Mouse (Mus musculus): ENCODE measurements at regions not wholly inside any gene's neighbourhood (a gene's known extent, or its start where the extent isn't known, plus 50 kb on each side); places are given as distances from the start of the nearest gene placed in this dataset.

GRCm38 (mm10) chr15:51392449-51393405 lies 2492.0 kb upstream of the Gm7489 start:
- DNase-seq (ENCODE audit: low spot score in 2 of 2) = no peak

- DNase-seq (ENCODE audit: low spot score in 2 of 2) = no peak
Observed at GRCm38 (mm10) chr15:51395961-51396360, 2488.7 kb upstream of the Gm7489 start.

GRCm38 (mm10) chr15:51403581-51403980 lies 2481.1 kb upstream of the Gm7489 start:
- DNase-seq (ENCODE audit: low spot score in 2 of 2) = no peak

- no peak for DNase-seq (ENCODE audit: low spot score in 2 of 2)
Observed at GRCm38 (mm10) chr15:51409791-51410308, 2474.9 kb upstream of the Gm7489 start.

- no peak for DNase-seq (ENCODE audit: low spot score in 2 of 2)
Observed at GRCm38 (mm10) chr15:51411966-51412365, 2472.7 kb upstream of the Gm7489 start.

GRCm38 (mm10) chr15:51442606-51443005 lies 2442.1 kb upstream of the Gm7489 start:
- DNase-seq (ENCODE audit: low spot score in 2 of 2) = no peak

GRCm38 (mm10) chr15:51469895-51470294 lies 2414.8 kb upstream of the Gm7489 start:
- DNase-seq (ENCODE audit: low spot score in 2 of 2) = no peak

- DNase-seq (ENCODE audit: low spot score in 2 of 2) = no peak
Observed at GRCm38 (mm10) chr15:51471143-51471542, 2413.6 kb upstream of the Gm7489 start.

GRCm38 (mm10) chr15:51472049-51472448 lies 2412.7 kb upstream of the Gm7489 start:
- DNase-seq (ENCODE audit: low spot score in 2 of 2) = no peak

- no peak for DNase-seq (ENCODE audit: low spot score in 2 of 2)
Observed at GRCm38 (mm10) chr15:51481856-51482255, 2402.8 kb upstream of the Gm7489 start.

- no peak for DNase-seq (ENCODE audit: low spot score in 2 of 2)
Observed at GRCm38 (mm10) chr15:51484207-51484606, 2400.5 kb upstream of the Gm7489 start.

GRCm38 (mm10) chr15:51485554-51485953 lies 2399.2 kb upstream of the Gm7489 start:
- no peak for DNase-seq (ENCODE audit: low spot score in 2 of 2)

- no peak for DNase-seq (ENCODE audit: low spot score in 2 of 2)
Observed at GRCm38 (mm10) chr15:51502058-51502741, 2382.5 kb upstream of the Gm7489 start.

GRCm38 (mm10) chr15:51502742-51503270 lies 2381.9 kb upstream of the Gm7489 start:
- DNase-seq (ENCODE audit: low spot score in 2 of 2) = no peak

GRCm38 (mm10) chr15:51503341-51503740 lies 2381.4 kb upstream of the Gm7489 start:
- no peak for DNase-seq (ENCODE audit: low spot score in 2 of 2)

GRCm38 (mm10) chr15:51504016-51504760 lies 2380.5 kb upstream of the Gm7489 start:
- DNase-seq (ENCODE audit: low spot score in 2 of 2) = no peak

- DNase-seq (ENCODE audit: low spot score in 2 of 2) = no peak
Observed at GRCm38 (mm10) chr15:51504789-51505188, 2379.9 kb upstream of the Gm7489 start.

GRCm38 (mm10) chr15:51507126-51507525 lies 2377.6 kb upstream of the Gm7489 start:
- DNase-seq (ENCODE audit: low spot score in 2 of 2) = no peak

GRCm38 (mm10) chr15:51511319-51511718 lies 2373.4 kb upstream of the Gm7489 start:
- DNase-seq (ENCODE audit: low spot score in 2 of 2) = no peak

- no peak for DNase-seq (ENCODE audit: low spot score in 2 of 2)
Observed at GRCm38 (mm10) chr15:51536317-51536716, 2348.4 kb upstream of the Gm7489 start.

GRCm38 (mm10) chr15:51551216-51551775 lies 2333.4 kb upstream of the Gm7489 start:
- no peak for DNase-seq (ENCODE audit: low spot score in 2 of 2)
